Mouse (Mus musculus): Measurements from ENCODE around the gene Mamld1.

The Mamld1 gene

GRCm38 (mm10) chrX:71131464-71131863 is 81.4 kb downstream of the Mamld1 start:
- DNase-seq (ENCODE audit: low read depth, low spot score) = no peak

GRCm38 (mm10) chrX:71141390-71141789 is 91.3 kb downstream of the Mamld1 start:
- no peak for DNase-seq (ENCODE audit: low read depth, low spot score)

DNA sequence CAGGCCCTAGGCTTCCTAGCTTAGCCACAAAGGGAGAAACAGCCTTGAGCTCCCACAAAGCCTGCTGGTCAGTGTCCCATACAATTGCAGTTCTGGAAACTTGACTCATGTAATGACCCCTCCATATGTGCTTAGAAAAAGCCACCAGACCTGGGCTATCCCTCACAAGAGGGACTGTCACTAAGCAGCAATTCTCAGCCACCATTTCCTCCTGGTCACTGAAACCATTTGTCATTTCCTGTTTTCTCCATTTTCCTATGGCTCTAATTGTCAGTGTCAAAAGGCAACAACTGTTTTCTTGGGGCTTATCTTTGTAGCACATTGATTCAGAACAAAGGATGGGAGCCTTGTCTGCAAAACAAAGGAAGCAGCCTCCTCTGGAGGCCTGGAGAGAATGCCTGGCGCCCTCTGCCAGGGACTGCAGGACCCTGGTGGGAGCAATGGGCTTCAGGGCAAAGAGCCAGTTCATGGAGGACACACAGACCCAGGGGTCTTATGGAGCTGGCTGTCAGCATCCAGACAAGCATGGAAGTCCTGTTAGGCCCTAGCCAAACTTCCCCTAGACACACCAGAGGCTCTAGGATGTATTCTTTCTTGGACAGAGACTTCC is 99.5 kb downstream of the Mamld1 start:
- no peak for DNase-seq (ENCODE audit: low read depth, low spot score)

DNA sequence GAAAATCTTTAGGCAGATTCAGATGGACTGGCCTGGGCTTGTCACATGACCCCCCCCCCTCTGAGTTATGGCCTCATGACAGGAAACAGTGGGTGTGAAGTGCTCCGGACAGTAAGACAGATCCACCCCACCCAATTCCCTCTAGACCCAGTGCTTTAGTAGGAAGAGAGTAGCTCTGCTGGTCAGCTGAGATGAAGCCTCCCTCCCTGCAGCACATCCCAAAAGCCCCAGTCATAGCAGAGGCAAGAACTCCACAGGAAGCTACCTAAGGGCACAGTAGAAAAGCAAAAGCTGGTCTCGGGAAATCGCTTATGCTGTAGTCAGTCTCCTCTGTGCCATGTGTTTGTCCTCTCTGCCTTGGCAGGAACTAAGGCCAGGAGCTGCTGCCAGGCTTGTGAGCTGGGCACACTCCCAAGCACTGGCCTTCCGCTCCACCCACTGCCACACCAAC is 100.5 kb downstream of the Mamld1 start:
- DNase-seq (ENCODE audit: low read depth, low spot score) = no peak

DNA sequence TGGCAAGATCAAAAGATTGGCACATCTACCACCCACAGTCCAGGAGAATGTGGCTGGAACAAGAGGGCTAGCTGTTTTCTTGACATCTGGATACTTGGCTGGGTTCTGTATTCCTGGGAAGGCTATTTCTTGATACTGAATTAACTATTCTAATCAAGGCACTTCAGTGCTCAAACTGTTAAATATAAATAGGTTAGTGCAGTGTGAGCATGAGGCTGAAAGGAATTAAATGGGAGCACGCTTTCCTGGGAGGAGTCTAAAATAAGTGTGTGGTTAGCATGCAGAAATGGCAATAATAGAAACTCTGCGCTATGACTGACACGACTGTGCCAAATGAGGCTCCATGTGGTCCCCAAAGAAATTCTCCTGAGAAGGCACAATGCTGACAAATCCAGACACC is 131.5 kb downstream of the Mamld1 start:
- no peak for DNase-seq (ENCODE audit: low read depth, low spot score)

- DNase-seq (ENCODE audit: low read depth, low spot score) = no peak
These were observed 133.6 kb downstream of the Mamld1 start for GRCm38 (mm10) chrX:71183671-71184070.

GRCm38 (mm10) chrX:71186396-71186795 is 136.3 kb downstream of the Mamld1 start:
- DNase-seq (ENCODE audit: low read depth, low spot score) = no peak

DNA sequence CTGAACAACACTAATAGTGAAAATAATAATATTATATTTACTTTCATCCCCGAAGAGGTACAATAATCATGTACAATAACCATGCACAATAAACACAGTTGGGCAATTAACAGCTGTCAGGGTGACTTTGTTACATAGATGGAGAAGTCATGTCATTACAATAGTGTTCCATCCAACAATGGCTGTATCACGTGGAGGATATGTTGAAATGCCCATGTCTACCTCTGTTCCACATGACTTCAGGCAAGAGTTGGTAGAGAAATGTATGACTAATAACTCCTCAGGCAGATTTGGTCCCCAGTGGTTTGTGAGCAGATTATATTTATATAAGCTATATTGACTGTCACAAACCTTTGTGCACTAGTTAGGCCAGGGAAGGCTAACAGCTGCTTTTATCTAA is 154.7 kb downstream of the Mamld1 start:
- no peak for DNase-seq (ENCODE audit: low read depth, low spot score)

All from retina, postnatal 7 days (tissue).